Comparison of ENCODE assay signal across 8 mouse cellular contexts in genomic region chr2:73271459-73272161, GRCm38 (mm10). TPM values are rescaled to one million over a fixed set of nuclear protein-coding genes. Genes with fewer than 3 reads are reported as not detected.
DNase-seq lines count a peak whose midpoint lies in the region; ATAC-seq and TF ChIP-seq lines count a peak whose summit lies in the region.

Sp9 (plus strand) TSS chr2:73271925.

- H3K9ac ChIP-seq in CH12.LX (ENCODE audit: insufficient read depth, low read depth), result peak within 1 kb of the TSS; percentile 46; the same call in 1 of the 2 replicates
- H3K9ac ChIP-seq in embryonic facial prominence, embryonic 14.5 days (ENCODE audit: low read depth, low read length), result peak within 1 kb of the TSS; percentile 62
- H3K9ac ChIP-seq in limb, embryonic 15.5 days, result no peak within 1 kb of the TSS
- H3K9ac ChIP-seq in neural tube, embryonic 12.5 days, result peak within 1 kb of the TSS; percentile 53; the same call in 1 of the 2 replicates

- no peaks in the 10 kb centered on the region for H3K79me2 ChIP-seq in CH12.LX (replicated peaks; ENCODE audit: control insufficient read depth, extremely low read depth, insufficient read depth, poor library complexity, severe bottlenecking)

- DNase-seq in gastrocnemius, postnatal 10 days, result peak; percentile 49
- DNase-seq in gastrocnemius, adult 8-10 months (ENCODE audit: low spot score in 2 of 2), result no peak
- DNase-seq in CH12.LX (ENCODE audit: extremely low read depth) (no peak), MN1 (ENCODE audit: low spot score) (no peak)
- peak; percentile 91 for DNase-seq in embryonic facial prominence, embryonic 14.5 days (ENCODE audit: low spot score)
- DNase-seq in heart, postnatal 4 days, result peak; percentile 58

- no peaks in the 10 kb centered on the region; a peak in 1 of 4 replicates for H3K4me1 ChIP-seq in CH12.LX (ENCODE audit: control insufficient read depth in 1 of 2, insufficient read depth in 2 of 2)
- H3K4me1 ChIP-seq in embryonic facial prominence, embryonic 14.5 days (ENCODE audit: control insufficient read depth, insufficient read depth, low read length), result peaks cover 19% of the 10 kb centered on the region
- peaks cover 50% of the 10 kb centered on the region for H3K4me1 ChIP-seq in limb, embryonic 15.5 days
- peaks cover 38% of the 10 kb centered on the region for H3K4me1 ChIP-seq in neural tube, embryonic 12.5 days

- H3K27me3 ChIP-seq in CH12.LX (replicated peaks), result peaks cover 28% of the 10 kb centered on the region
- H3K27me3 ChIP-seq in embryonic facial prominence, embryonic 14.5 days (replicated peaks; ENCODE audit: control insufficient read depth, insufficient read depth, low read length), result peaks cover 84% of the 10 kb centered on the region
- H3K27me3 ChIP-seq in limb, embryonic 15.5 days, result peaks cover 83% of the 10 kb centered on the region
- peaks cover 77% of the 10 kb centered on the region for H3K27me3 ChIP-seq in neural tube, embryonic 12.5 days (replicated peaks)

- peak within 1 kb of the TSS; percentile 47; the same call in 1 of the 2 replicates for H3K4me2 ChIP-seq in CH12.LX (ENCODE audit: insufficient read depth, low read depth, poor library complexity, severe bottlenecking)
- peak within 1 kb of the TSS; percentile 72 for H3K4me2 ChIP-seq in embryonic facial prominence, embryonic 14.5 days (ENCODE audit: low read depth, low read length)
- H3K4me2 ChIP-seq in limb, embryonic 15.5 days, result peak within 1 kb of the TSS; percentile 81
- peak within 1 kb of the TSS; percentile 62 for H3K4me2 ChIP-seq in neural tube, embryonic 12.5 days (replicated peaks)

- H3K4me3 ChIP-seq in CH12.LX (replicated peaks in 1 of 3; ENCODE audit: low read depth in 2 of 3, low read length in 2 of 3, poor library complexity in 1 of 3), result peak within 1 kb of the TSS in 1 of 3 experiments; percentile 67
- peak within 1 kb of the TSS; percentile 46 for H3K4me3 ChIP-seq in embryonic facial prominence, embryonic 14.5 days (ENCODE audit: low read depth, low read length)
- peak within 1 kb of the TSS; percentile 47 for H3K4me3 ChIP-seq in limb, embryonic 15.5 days
- peak within 1 kb of the TSS; percentile 40 for H3K4me3 ChIP-seq in neural tube, embryonic 12.5 days

- in situ Hi-C loops in CH12.LX (cut with MboI; ENCODE audit: low pct_ligation_motif_present, low pct_unique_long_range_greater_than_20kb, low sequenced_read_pairs), result no loop called here

- TF ChIP-seq POLR2A in CH12.LX (IDR thresholded peaks at IDR 0.05; ENCODE audit: low read depth, low read length), result no peak

- under 1% methylated on average over 48 of the region's 48 CpGs for WGBS in embryonic facial prominence, embryonic 14.5 days
- WGBS in limb, embryonic 15.5 days, result under 1% methylated on average over 48 of the region's 48 CpGs
- under 1% methylated on average over 45 of the region's 48 CpGs for WGBS in neural tube, embryonic 12.5 days

- ATAC-seq in embryonic facial prominence, embryonic 14.5 days (ENCODE audit: low read depth), result peak; percentile 79
- ATAC-seq in limb, embryonic 15.5 days (ENCODE audit: insufficient number of reproducible peaks, low FRiP score, low TSS enrichment, low read depth), result peak; percentile 72; the same call in 1 of the 2 replicates
- peak; percentile 85 for ATAC-seq in neural tube, embryonic 12.5 days (ENCODE audit: low FRiP score, low read depth)

- dilution Hi-C loops in CH12.LX (cut with MboI; ENCODE audit: extremely low pct_ligation_motif_present, extremely low pct_unique_long_range_greater_than_20kb, low sequenced_read_pairs), result no loop called here

- no peak for TF ChIP-seq EP300 in CH12.LX (IDR thresholded peaks at IDR 0.05; ENCODE audit: low read length)

- no peaks in the 10 kb centered on the region for H3K36me3 ChIP-seq in CH12.LX (replicated peaks in 1 of 2; ENCODE audit: control insufficient read depth in 1 of 2, insufficient read depth in 1 of 2, low read length in 1 of 2)
- H3K36me3 ChIP-seq in embryonic facial prominence, embryonic 14.5 days (ENCODE audit: control insufficient read depth, insufficient read depth, low read length), result no peaks in the 10 kb centered on the region
- no peaks in the 10 kb centered on the region for H3K36me3 ChIP-seq in limb, embryonic 15.5 days
- H3K36me3 ChIP-seq in neural tube, embryonic 12.5 days, result no peaks in the 10 kb centered on the region

- no peak within 1 kb of the TSS for H3K27ac ChIP-seq in CH12.LX (ENCODE audit: insufficient read depth, low read depth)
- H3K27ac ChIP-seq in embryonic facial prominence, embryonic 14.5 days (replicated peaks; ENCODE audit: low read depth, low read length), result no peak within 1 kb of the TSS; the same call in 1 of the 2 replicates
- 0 out of 2 replicates have a peak within 1 kb of the TSS, but pooled peaks have one; percentile 27 for H3K27ac ChIP-seq in limb, embryonic 15.5 days
- H3K27ac ChIP-seq in neural tube, embryonic 12.5 days, result no peak within 1 kb of the TSS

- TF ChIP-seq RAD21 in CH12.LX (IDR thresholded peaks at IDR 0.05; ENCODE audit: low read depth, low read length), result no peak

- H3K9me3 ChIP-seq in CH12.LX (replicated peaks; ENCODE audit: low read length), result peaks cover 19% of the 10 kb centered on the region
- H3K9me3 ChIP-seq in embryonic facial prominence, embryonic 14.5 days (ENCODE audit: control insufficient read depth, low read length), result no peaks in the 10 kb centered on the region
- H3K9me3 ChIP-seq in limb, embryonic 15.5 days, result no peaks in the 10 kb centered on the region
- H3K9me3 ChIP-seq in neural tube, embryonic 12.5 days, result no peaks in the 10 kb centered on the region

- no peak for TF ChIP-seq CTCF in CH12.LX (conservative IDR thresholded peaks at IDR 0.05 in 1 of 2, IDR thresholded peaks at IDR 0.05 in 1 of 2; ENCODE audit: low read depth in 2 of 2, low read length in 2 of 2)

TF ChIP-seq in CH12.LX, 34 proteins besides CTCF, POLR2A, EP300 and RAD21:
- TF ChIP-seq CHD1 (IDR thresholded peaks at IDR 0.05; ENCODE audit: low read depth, low read length) (no peak), ETS1 (conservative IDR thresholded peaks at IDR 0.05; ENCODE audit: low read depth, low read length) (no peak), SIN3A (IDR thresholded peaks at IDR 0.05; ENCODE audit: low read length) (no peak), E2F4 (IDR thresholded peaks at IDR 0.05; ENCODE audit: insufficient replicate concordance, low read depth, low read length) (no peak), HCFC1 (IDR thresholded peaks at IDR 0.05; ENCODE audit: low read depth, low read length) (no peak), SMC3 (IDR thresholded peaks at IDR 0.05; ENCODE audit: low read depth, low read length) (no peak), IRF4 (IDR thresholded peaks at IDR 0.05; ENCODE audit: low read depth, low read length) (no peak), MYC (IDR thresholded peaks at IDR 0.05; ENCODE audit: low read depth, low read length) (no peak), MAFK (IDR thresholded peaks at IDR 0.05; ENCODE audit: insufficient replicate concordance, low read length) (no peak), JUN (IDR thresholded peaks at IDR 0.05; ENCODE audit: insufficient read depth, low read depth, low read length) (no peak), USF2 (conservative IDR thresholded peaks at IDR 0.05; ENCODE audit: low read depth, low read length) (no peak), NELFE (IDR thresholded peaks at IDR 0.05; ENCODE audit: low read depth, low read length) (no peak)
TF ChIP-seq in CH12.LX: peak in this region for 0.

RNA-seq across cellular contexts. Expression of gene Sp9, which starts in this region (rescaled TPM):
- total RNA-seq in gastrocnemius, postnatal 10 days (2021), result under 1 TPM in 1 of 2 experiments, not detected in 1; 0.05 TPM
- not detected for total RNA-seq in gastrocnemius, adult 8-10 months (2022)
- total RNA-seq in CH12.LX (2012; rRNA removed) (0.13 and 0.55 TPM in 2 replicates), CH12.LX (2014; rRNA removed) (not detected in 2 replicates)
- polyA plus RNA-seq in CH12.LX (2012; ENCODE audit: insufficient read length, low read depth), result not detected in 2 replicates
- polyA plus RNA-seq in embryonic facial prominence, embryonic 14.5 days (2014; fragmentation: Nextera tagmentation; extraction: Ambion mirVana), result 1.2 and 1.5 TPM in 2 replicates
- not detected for total RNA-seq in heart, postnatal 4 days (2021)
- 1.7 and 1.9 TPM in 2 replicates for polyA plus RNA-seq in limb, embryonic 15.5 days (2015; fragmentation: Nextera tagmentation; extraction: Ambion mirVana)
- polyA plus RNA-seq in neural tube, embryonic 12.5 days (2016; fragmentation: Nextera tagmentation; extraction: Ambion mirVana), result 2.2 and 2.7 TPM in 2 replicates

Comparison
In these comparisons a context has a peak if more than half of its experiments do, and no peak if none do; other contexts are left out.
1. Peak in DNase-seq in gastrocnemius, postnatal 10 days; RNA of the gene not detected or under 1 TPM.
2. Peak in DNase-seq in heart, postnatal 4 days; RNA of the gene not detected or under 1 TPM.